In the genomic region with DNA sequence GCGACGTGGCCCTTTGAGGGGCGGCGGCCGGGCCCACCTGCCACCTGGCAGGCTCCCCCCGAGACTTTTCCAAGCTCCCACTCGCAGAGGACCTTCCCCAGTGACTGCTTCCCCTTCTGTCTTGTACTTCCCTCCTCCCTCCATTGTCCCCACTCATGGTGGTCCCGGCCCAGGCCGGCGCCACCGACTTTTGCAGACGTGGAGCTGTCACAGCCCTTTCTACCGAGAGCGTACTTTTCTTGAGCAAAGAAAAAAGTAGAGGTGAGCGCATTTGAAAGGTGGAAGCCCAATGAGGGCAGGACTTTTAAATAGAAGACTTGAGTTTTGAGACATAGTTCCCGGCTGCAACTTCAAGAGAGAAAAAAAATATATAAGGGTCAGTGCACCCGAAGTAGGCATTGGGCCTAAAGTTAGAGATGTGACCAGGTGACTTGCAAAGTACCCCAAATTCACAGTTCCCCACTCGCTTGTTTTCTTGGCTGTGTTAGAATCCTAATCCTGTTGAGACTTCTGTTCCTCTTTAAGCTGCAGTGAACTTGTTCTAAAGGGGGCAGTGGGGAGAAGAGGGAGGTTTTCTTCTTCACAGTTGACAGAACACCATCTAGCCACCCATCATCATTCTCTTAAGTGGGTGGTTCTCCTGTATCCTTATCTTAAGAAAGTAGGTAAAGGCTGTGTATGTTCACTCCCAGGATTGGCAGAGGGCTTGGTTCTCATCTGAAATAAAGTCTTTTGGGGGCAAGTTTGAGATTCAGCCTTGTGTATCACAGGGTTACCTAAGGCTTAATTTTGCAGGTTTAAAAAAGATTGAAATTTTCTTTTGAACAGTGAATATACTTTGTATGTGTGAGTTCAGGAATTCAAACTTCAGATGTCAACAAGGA, we compare ENCODE assay signal across 8 mouse cellular contexts. TPM values are rescaled to one million over a fixed set of nuclear protein-coding genes. Genes with fewer than 3 reads are reported as not detected.
A peak's percentile ranks its signal among the peaks of the same experiment; 100 is the strongest.
DNase-seq lines count a peak whose midpoint lies in the region; ATAC-seq and TF ChIP-seq lines count a peak whose summit lies in the region.

No protein-coding gene starts in this region.

- TF ChIP-seq POLR2A in liver, adult 2 months (IDR thresholded peaks at IDR 0.05; ENCODE audit: extremely low read depth, insufficient read depth, low read length), result no peak

- H3K27me3 ChIP-seq in liver, adult 2 months (ENCODE audit: control insufficient read depth, insufficient read depth, low read length), result no peaks in the 10 kb centered on the region
- H3K27me3 ChIP-seq in forebrain, embryonic 11.5 days (ENCODE audit: control insufficient read depth, insufficient read depth, low read length), result no peaks in the 10 kb centered on the region
- no peaks in the 10 kb centered on the region for H3K27me3 ChIP-seq in intestine, embryonic 15.5 days (replicated peaks)
- no peaks in the 10 kb centered on the region for H3K27me3 ChIP-seq in midbrain, embryonic 11.5 days (ENCODE audit: control insufficient read depth, insufficient read depth, low read length)

- H3K4me3 ChIP-seq in liver, adult 2 months (ENCODE audit: insufficient read depth, low read depth, low read length), result peak overlapping the region; percentile 83
- peak overlapping the region; percentile 92 for H3K4me3 ChIP-seq in forebrain, embryonic 11.5 days (ENCODE audit: low read depth, low read length)
- peak overlapping the region; percentile 90 for H3K4me3 ChIP-seq in intestine, embryonic 15.5 days (replicated peaks)
- H3K4me3 ChIP-seq in midbrain, embryonic 11.5 days (ENCODE audit: low read depth, low read length), result peak overlapping the region; percentile 96

- no peak for TF ChIP-seq CTCF in liver, adult 2 months (IDR thresholded peaks at IDR 0.05; ENCODE audit: low read depth, low read length)

- no peaks in the 10 kb centered on the region for H3K9me3 ChIP-seq in forebrain, embryonic 11.5 days (ENCODE audit: control insufficient read depth, low read length)
- no peaks in the 10 kb centered on the region for H3K9me3 ChIP-seq in intestine, embryonic 15.5 days
- H3K9me3 ChIP-seq in midbrain, embryonic 11.5 days (ENCODE audit: control insufficient read depth, low read length), result no peaks in the 10 kb centered on the region

- peak overlapping the region; percentile 75 for H3K4me2 ChIP-seq in forebrain, embryonic 11.5 days (ENCODE audit: low read depth, low read length, severe bottlenecking)
- peak overlapping the region; percentile 60 for H3K4me2 ChIP-seq in intestine, embryonic 15.5 days (replicated peaks)
- peak overlapping the region; percentile 82 for H3K4me2 ChIP-seq in midbrain, embryonic 11.5 days

- H3K79me2 ChIP-seq in liver, adult 2 months (ENCODE audit: control insufficient read depth, insufficient read depth, low read length), result peaks cover 32% of the 10 kb centered on the region

- H3K9ac ChIP-seq in liver, adult 2 months (ENCODE audit: low read depth, low read length), result peak overlapping the region; percentile 86
- H3K9ac ChIP-seq in forebrain, embryonic 11.5 days (ENCODE audit: low read length), result peak overlapping the region; percentile 95
- H3K9ac ChIP-seq in intestine, embryonic 15.5 days, result peak overlapping the region; percentile 97
- peak overlapping the region; percentile 98 for H3K9ac ChIP-seq in midbrain, embryonic 11.5 days (ENCODE audit: low read length)

- H3K36me3 ChIP-seq in liver, adult 2 months (ENCODE audit: control insufficient read depth, insufficient read depth, low read length), result peaks cover 14% of the 10 kb centered on the region
- peaks cover 4% of the 10 kb centered on the region for H3K36me3 ChIP-seq in forebrain, embryonic 11.5 days (ENCODE audit: control insufficient read depth, insufficient read depth, low read length)
- peaks cover 8% of the 10 kb centered on the region for H3K36me3 ChIP-seq in intestine, embryonic 15.5 days
- peaks cover 2% of the 10 kb centered on the region; the same call in 1 of the 2 replicates for H3K36me3 ChIP-seq in midbrain, embryonic 11.5 days (ENCODE audit: control insufficient read depth, insufficient read depth, low read length)

- H3K4me1 ChIP-seq in liver, adult 2 months (ENCODE audit: control insufficient read depth, insufficient read depth, low read length), result peaks cover 15% of the 10 kb centered on the region
- H3K4me1 ChIP-seq in forebrain, embryonic 11.5 days (replicated peaks; ENCODE audit: control insufficient read depth, insufficient read depth, low read length), result peaks cover 5% of the 10 kb centered on the region; the same call in 1 of the 2 replicates
- peaks cover 17% of the 10 kb centered on the region for H3K4me1 ChIP-seq in intestine, embryonic 15.5 days (replicated peaks)
- peaks cover 9% of the 10 kb centered on the region; the same call in 1 of the 2 replicates for H3K4me1 ChIP-seq in midbrain, embryonic 11.5 days (ENCODE audit: control insufficient read depth, insufficient read depth, low read length)

- DNase-seq in liver, adult 2 months (ENCODE audit: extremely low read depth, low read depth, low spot score), result peak; percentile 45
- no peak for DNase-seq in liver
- DNase-seq in R1 (ENCODE audit: low read depth, low spot score), result peak; percentile 53
- DNase-seq in forebrain, embryonic 11.5 days (ENCODE audit: low spot score), result peak; percentile 69
- DNase-seq in midbrain, embryonic 11.5 days (ENCODE audit: low spot score, missing footprints), result peak; percentile 94
- DNase-seq in cerebellum, adult 11-12 months, result no peak

- WGBS in liver, adult 2 months, result under 1% methylated on average over 18 of the region's 18 CpGs
- WGBS in forebrain, embryonic 11.5 days, result under 1% methylated on average over 18 of the region's 18 CpGs
- under 1% methylated on average over 18 of the region's 18 CpGs for WGBS in intestine, embryonic 15.5 days
- under 1% methylated on average over 18 of the region's 18 CpGs for WGBS in midbrain, embryonic 11.5 days

- H3K27ac ChIP-seq in liver, adult 2 months (replicated peaks; ENCODE audit: insufficient read depth, low read depth, low read length), result peak overlapping the region; percentile 87
- no peak overlapping the region for H3K27ac ChIP-seq in forebrain, embryonic 11.5 days (ENCODE audit: low read depth, low read length)
- peak overlapping the region; percentile 87 for H3K27ac ChIP-seq in intestine, embryonic 15.5 days
- H3K27ac ChIP-seq in midbrain, embryonic 11.5 days (ENCODE audit: low read depth, low read length), result peak overlapping the region; percentile 73

- ATAC-seq in forebrain, embryonic 11.5 days (replicated peaks; ENCODE audit: low FRiP score), result peak; percentile 67
- ATAC-seq in intestine, embryonic 15.5 days, result peak; percentile 53; the same call in 1 of the 2 replicates
- peak; percentile 66 for ATAC-seq in midbrain, embryonic 11.5 days (ENCODE audit: low FRiP score)
- ATAC-seq in activated CD4-positive, CD25-positive, alpha-beta regulatory T cell, adult 4 months, result no peak

RNA-seq across cellular contexts. Expression of a gene that starts 0.9 kb away (rescaled TPM):
- 50.7 and 61.4 TPM in 2 replicates for total RNA-seq in liver, adult 2 months (2014; rRNA removed)
- 5.9 and 6.1 TPM in 2 replicates for polyA plus RNA-seq in liver, adult 2 months (2012; rRNA removed)
- 61.2 and 70.0 TPM in 2 replicates for polyA plus RNA-seq in forebrain, embryonic 11.5 days (2014; fragmentation: Nextera tagmentation; extraction: Ambion mirVana)
- polyA plus RNA-seq in intestine, embryonic 15.5 days (2015; fragmentation: Nextera tagmentation; extraction: Ambion mirVana), result 44.6 and 45.4 TPM in 2 replicates
- 52.2 and 56.5 TPM in 2 replicates for polyA plus RNA-seq in midbrain, embryonic 11.5 days (2014; fragmentation: Nextera tagmentation; extraction: Ambion mirVana)
- 10 to 100 TPM; 53.0 to 53.4 TPM for polyA plus RNA-seq in activated CD4-positive, CD25-positive, alpha-beta regulatory T cell, adult 4 months (2017; shearing (Covaris generic))

RNA-seq across cellular contexts. Expression of a gene that starts 59.9 kb away (rescaled TPM):
- total RNA-seq in liver, adult 2 months (2014; rRNA removed), result 1,859 and 1,996 TPM in 2 replicates
- 1,364 and 1,580 TPM in 2 replicates for polyA plus RNA-seq in liver, adult 2 months (2012; rRNA removed)
- 91.8 and 95.8 TPM in 2 replicates for polyA plus RNA-seq in forebrain, embryonic 11.5 days (2014; fragmentation: Nextera tagmentation; extraction: Ambion mirVana)
- 110 and 114 TPM in 2 replicates for polyA plus RNA-seq in intestine, embryonic 15.5 days (2015; fragmentation: Nextera tagmentation; extraction: Ambion mirVana)
- 75.2 and 87.3 TPM in 2 replicates for polyA plus RNA-seq in midbrain, embryonic 11.5 days (2014; fragmentation: Nextera tagmentation; extraction: Ambion mirVana)
- 10 to 100 TPM; 30.2 to 50.5 TPM for polyA plus RNA-seq in activated CD4-positive, CD25-positive, alpha-beta regulatory T cell, adult 4 months (2017; shearing (Covaris generic))

Comparison
In these comparisons a context has a peak if more than half of its experiments do, and no peak if none do; other contexts are left out.
1. DNase-seq: peak in liver, adult 2 months (single experiment), R1 (single experiment), forebrain, embryonic 11.5 days (single experiment) and midbrain, embryonic 11.5 days (single experiment); none in liver (single experiment) and cerebellum, adult 11-12 months (single experiment).
2. RNA of a gene that starts 59.9 kb away (polyA plus RNA-seq): 1,364 to 1,580 TPM in liver, adult 2 months; 110 to 114 TPM in intestine, embryonic 15.5 days, 91.8 to 95.8 TPM in forebrain, embryonic 11.5 days, 75.2 to 87.3 TPM in midbrain, embryonic 11.5 days and 30.2 to 50.5 TPM in activated CD4-positive, CD25-positive, alpha-beta regulatory T cell, adult 4 months; every median in the first group is over 10 times any median in the second.
3. Peak in every context shown above with its lines, with median percentiles within 50 percentile points of each other: H3K4me3 ChIP-seq, H3K9ac ChIP-seq and H3K4me2 ChIP-seq.